8 mouse cellular contexts compared by ENCODE assay signal in genomic region chr1:72827411-72828315, GRCm38 (mm10). TPM values are rescaled to one million over a fixed set of nuclear protein-coding genes. Genes with fewer than 3 reads are reported as not detected.
A peak's percentile ranks its signal among the peaks of the same experiment; 100 is the strongest.
DNase-seq lines count a peak whose midpoint lies in the region; ATAC-seq lines count a peak whose summit lies in the region.

No protein-coding gene starts in this region.

- H3K27ac ChIP-seq in kidney, embryonic 14.5 days (ENCODE audit: low read depth, low read length): peak overlapping the region; percentile 62; the same call in 1 of the 2 replicates
- H3K27ac ChIP-seq in hindbrain, embryonic 11.5 days (ENCODE audit: low read depth, low read length): peak overlapping the region; percentile 81
- peak overlapping the region; percentile 84 for H3K27ac ChIP-seq in midbrain, embryonic 15.5 days

- H3K4me3 ChIP-seq in kidney, embryonic 14.5 days (ENCODE audit: low read length): no peak overlapping the region
- peak overlapping the region; percentile 83 for H3K4me3 ChIP-seq in hindbrain, embryonic 11.5 days (ENCODE audit: low read depth, low read length)
- H3K4me3 ChIP-seq in midbrain, embryonic 15.5 days: peak overlapping the region; percentile 81

- no peaks in the 10 kb centered on the region; the same call in 1 of the 2 replicates for H3K27me3 ChIP-seq in kidney, embryonic 14.5 days (ENCODE audit: control insufficient read depth, insufficient read depth, low read length)
- H3K27me3 ChIP-seq in hindbrain, embryonic 11.5 days (ENCODE audit: control insufficient read depth, insufficient read depth, low read length): no peaks in the 10 kb centered on the region
- H3K27me3 ChIP-seq in midbrain, embryonic 15.5 days (replicated peaks): no peaks in the 10 kb centered on the region

- no peak for ATAC-seq in kidney, embryonic 14.5 days (ENCODE audit: low FRiP score, low TSS enrichment)
- peak; percentile 31 for ATAC-seq in hindbrain, embryonic 11.5 days (ENCODE audit: low FRiP score)
- peak; percentile 37 for ATAC-seq in midbrain, embryonic 15.5 days (replicated peaks)
- no peak for ATAC-seq in CD4-positive, CD25-positive, alpha-beta regulatory T cell, adult 4 months

- H3K9ac ChIP-seq in kidney, embryonic 14.5 days (ENCODE audit: low read depth, low read length): peak overlapping the region; percentile 70; the same call in 1 of the 2 replicates
- peak overlapping the region; percentile 86 for H3K9ac ChIP-seq in hindbrain, embryonic 11.5 days (ENCODE audit: low read depth, low read length)
- peak overlapping the region; percentile 17; the same call in 1 of the 2 replicates for H3K9ac ChIP-seq in midbrain, embryonic 15.5 days

- DNase-seq in kidney, postnatal 25 days: no peak
- peak; percentile 44 for DNase-seq in embryo, embryonic 11 days
- peak; percentile 37 for DNase-seq in hindbrain, embryonic 11.5 days (ENCODE audit: low spot score)
- DNase-seq in retina, postnatal 1 day: no peak
- DNase-seq in urinary bladder, adult 18-20 months (ENCODE audit: low spot score in 2 of 2): no peak

- no peaks in the 10 kb centered on the region for H3K9me3 ChIP-seq in kidney, embryonic 14.5 days (ENCODE audit: control insufficient read depth, low read length)
- no peaks in the 10 kb centered on the region for H3K9me3 ChIP-seq in hindbrain, embryonic 11.5 days (ENCODE audit: control insufficient read depth, low read length)
- no peaks in the 10 kb centered on the region for H3K9me3 ChIP-seq in midbrain, embryonic 15.5 days

- WGBS in kidney, embryonic 14.5 days: 18% methylated on average over 12 of the region's 12 CpGs
- 20% methylated on average over 12 of the region's 12 CpGs for WGBS in hindbrain, embryonic 11.5 days
- WGBS in midbrain, embryonic 15.5 days: 12% methylated on average over 12 of the region's 12 CpGs

- peak overlapping the region; percentile 100 for H3K4me2 ChIP-seq in kidney, embryonic 14.5 days (replicated peaks; ENCODE audit: low read depth, low read length)
- H3K4me2 ChIP-seq in hindbrain, embryonic 11.5 days (replicated peaks; ENCODE audit: low read depth, low read length): peak overlapping the region; percentile 96
- peak overlapping the region; percentile 92 for H3K4me2 ChIP-seq in midbrain, embryonic 15.5 days

- H3K4me1 ChIP-seq in kidney, embryonic 14.5 days (ENCODE audit: control insufficient read depth, insufficient read depth, low read length): peaks cover 37% of the 10 kb centered on the region
- H3K4me1 ChIP-seq in hindbrain, embryonic 11.5 days (replicated peaks; ENCODE audit: control insufficient read depth, insufficient read depth, low read length): peaks cover 4% of the 10 kb centered on the region
- peaks cover 45% of the 10 kb centered on the region for H3K4me1 ChIP-seq in midbrain, embryonic 15.5 days

- H3K36me3 ChIP-seq in kidney, embryonic 14.5 days (ENCODE audit: control insufficient read depth, insufficient read depth, low read length): no peaks in the 10 kb centered on the region
- no peaks in the 10 kb centered on the region for H3K36me3 ChIP-seq in hindbrain, embryonic 11.5 days (ENCODE audit: control insufficient read depth, insufficient read depth, low read length)
- no peaks in the 10 kb centered on the region for H3K36me3 ChIP-seq in midbrain, embryonic 15.5 days (replicated peaks)

RNA-seq across cellular contexts. Expression of gene Igfbp2, which starts 3.4 kb away (rescaled TPM):
- 148 and 171 TPM in 2 replicates for polyA plus RNA-seq in kidney, embryonic 14.5 days (2014; fragmentation: Nextera tagmentation; extraction: Ambion mirVana)
- 521 and 561 TPM in 2 replicates for polyA plus RNA-seq in hindbrain, embryonic 11.5 days (2014; fragmentation: Nextera tagmentation; extraction: Ambion mirVana)
- polyA plus RNA-seq in midbrain, embryonic 15.5 days (2015; fragmentation: Nextera tagmentation; extraction: Ambion mirVana): 329 and 430 TPM in 2 replicates
- polyA plus RNA-seq in CD4-positive, CD25-positive, alpha-beta regulatory T cell, adult 4 months (2017; shearing (Covaris generic)): not detected

RNA-seq across cellular contexts. Expression of gene Igfbp5, which starts 47.0 kb away (rescaled TPM):
- 56.4 and 61.4 TPM in 2 replicates for polyA plus RNA-seq in kidney, embryonic 14.5 days (2014; fragmentation: Nextera tagmentation; extraction: Ambion mirVana)
- 28.1 and 34.8 TPM in 2 replicates for polyA plus RNA-seq in hindbrain, embryonic 11.5 days (2014; fragmentation: Nextera tagmentation; extraction: Ambion mirVana)
- 38.4 and 39.6 TPM in 2 replicates for polyA plus RNA-seq in midbrain, embryonic 15.5 days (2015; fragmentation: Nextera tagmentation; extraction: Ambion mirVana)
- polyA plus RNA-seq in CD4-positive, CD25-positive, alpha-beta regulatory T cell, adult 4 months (2017; shearing (Covaris generic)): not detected

Comparison
In these comparisons a context has a peak if more than half of its experiments do, and no peak if none do; other contexts are left out.
1. ATAC-seq: peak in hindbrain, embryonic 11.5 days (single experiment) and midbrain, embryonic 15.5 days (single experiment); none in kidney, embryonic 14.5 days (single experiment) and CD4-positive, CD25-positive, alpha-beta regulatory T cell, adult 4 months (single experiment).
2. H3K9ac ChIP-seq: peak in every context shown above with its lines; median percentile 86 in hindbrain, embryonic 11.5 days; 70 in kidney, embryonic 14.5 days; 17 in midbrain, embryonic 15.5 days.
3. DNase-seq: peak in embryo, embryonic 11 days (single experiment) and hindbrain, embryonic 11.5 days (single experiment); none in kidney, postnatal 25 days (0 of 2), retina, postnatal 1 day (single experiment) and urinary bladder, adult 18-20 months (0 of 2).
4. RNA of gene Igfbp2, which starts 3.4 kb away (polyA plus RNA-seq): 521 to 561 TPM in hindbrain, embryonic 11.5 days, 329 to 430 TPM in midbrain, embryonic 15.5 days and 148 to 171 TPM in kidney, embryonic 14.5 days; not detected in CD4-positive, CD25-positive, alpha-beta regulatory T cell, adult 4 months; every median in the first group is over 100 times any median in the second.
5. RNA of gene Igfbp5, which starts 47.0 kb away (polyA plus RNA-seq): 56.4 to 61.4 TPM in kidney, embryonic 14.5 days, 38.4 to 39.6 TPM in midbrain, embryonic 15.5 days and 28.1 to 34.8 TPM in hindbrain, embryonic 11.5 days; not detected in CD4-positive, CD25-positive, alpha-beta regulatory T cell, adult 4 months; every median in the first group is over 10 times any median in the second.
6. Peak in every context shown above with its lines, with median percentiles within 50 percentile points of each other: H3K27ac ChIP-seq and H3K4me2 ChIP-seq.